Mouse (Mus musculus): ENCODE results near the gene Tbc1d8. TPM values are rescaled to one million over a fixed set of nuclear protein-coding genes. Genes with fewer than 3 reads are reported as not detected.

Tbc1d8 gene
- polyA plus RNA-seq, 1 experiment: 151 TPM

DNA sequence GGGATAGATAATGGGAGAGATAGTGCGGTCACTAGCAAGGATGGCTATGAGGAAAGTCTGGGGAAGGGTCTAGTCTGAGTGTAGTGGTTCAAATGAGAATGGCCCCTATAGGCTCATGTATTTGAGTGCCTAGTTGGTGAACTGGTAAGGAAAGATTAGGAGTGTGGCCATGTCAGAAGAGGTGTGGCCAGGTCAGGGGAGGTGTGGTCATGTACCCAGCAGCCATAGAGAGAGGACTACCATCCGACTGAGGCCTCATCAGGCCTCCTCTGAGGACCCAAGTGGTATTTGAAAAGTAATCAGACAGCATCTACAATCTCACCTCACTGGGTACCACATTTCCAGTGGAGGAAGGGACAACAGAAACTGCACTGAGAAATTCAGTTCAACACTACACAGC is 90.4 kb downstream of the Tbc1d8 start:
- Histone ChIP-seq H3K27ac (ENCODE audit: control insufficient read depth, insufficient read depth, low read depth, low read length, poor library complexity) (no peak overlapping the region), H3K4me1 (ENCODE audit: control insufficient read depth, insufficient read depth, low read length) (peaks cover 5% of the 10 kb centered on the region; the same call in 1 of the 2 replicates), H3K4me3 (replicated peaks; ENCODE audit: control insufficient read depth, low read depth, low read length) (no peak overlapping the region)
- no peak for TF ChIP-seq POLR2A (IDR thresholded peaks at IDR 0.05; ENCODE audit: borderline replicate concordance, control insufficient read depth, low read depth, low read length)
- TF ChIP-seq CTCF (IDR thresholded peaks at IDR 0.05; ENCODE audit: control insufficient read depth, insufficient read depth, low read length): no peak
- WGBS: 78% methylated on average over 2 of the region's 2 CpGs

GRCm38 (mm10) chr1:39387497-39387896 is 91.1 kb downstream of the Tbc1d8 start:
- peaks cover 7% of the 10 kb centered on the region for H3K4me1 ChIP-seq (ENCODE audit: control insufficient read depth, insufficient read depth, low read length)
- H3K4me3 ChIP-seq (replicated peaks; ENCODE audit: control insufficient read depth, low read depth, low read length): no peak overlapping the region
- WGBS: 90% methylated on average over 4 of the region's 4 CpGs
- no peak for TF ChIP-seq CTCF (IDR thresholded peaks at IDR 0.05; ENCODE audit: control insufficient read depth, insufficient read depth, low read length)
- TF ChIP-seq POLR2A (IDR thresholded peaks at IDR 0.05; ENCODE audit: borderline replicate concordance, control insufficient read depth, low read depth, low read length): no peak
- H3K27ac ChIP-seq (ENCODE audit: control insufficient read depth, insufficient read depth, low read depth, low read length, poor library complexity): no peak overlapping the region

GRCm38 (mm10) chr1:39386456-39386855 is 92.1 kb downstream of the Tbc1d8 start:
- 80% methylated on average over 3 of the region's 3 CpGs for WGBS

GRCm38 (mm10) chr1:39384914-39385313 is 93.6 kb downstream of the Tbc1d8 start:
- TF ChIP-seq POLR2A (IDR thresholded peaks at IDR 0.05; ENCODE audit: borderline replicate concordance, control insufficient read depth, low read depth, low read length): no peak
- no peak for TF ChIP-seq CTCF (IDR thresholded peaks at IDR 0.05; ENCODE audit: control insufficient read depth, insufficient read depth, low read length)
- WGBS: 20% methylated on average over 9 of the region's 9 CpGs
- H3K4me1 ChIP-seq (ENCODE audit: control insufficient read depth, insufficient read depth, low read length): peaks cover 10% of the 10 kb centered on the region
- no peak overlapping the region for H3K4me3 ChIP-seq (replicated peaks; ENCODE audit: control insufficient read depth, low read depth, low read length)
- peak overlapping the region; percentile 46 for H3K27ac ChIP-seq (ENCODE audit: control insufficient read depth, insufficient read depth, low read depth, low read length, poor library complexity)

More at GRCm38 (mm10) chr1:39386456-39386855, 92.1 kb downstream of the Tbc1d8 start:
- no peak for TF ChIP-seq CTCF (IDR thresholded peaks at IDR 0.05; ENCODE audit: control insufficient read depth, insufficient read depth, low read length)
- TF ChIP-seq POLR2A (IDR thresholded peaks at IDR 0.05; ENCODE audit: borderline replicate concordance, control insufficient read depth, low read depth, low read length): no peak
- Histone ChIP-seq H3K4me1 (ENCODE audit: control insufficient read depth, insufficient read depth, low read length) (peaks cover 7% of the 10 kb centered on the region), H3K27ac (ENCODE audit: control insufficient read depth, insufficient read depth, low read depth, low read length, poor library complexity) (no peak overlapping the region), H3K4me3 (replicated peaks; ENCODE audit: control insufficient read depth, low read depth, low read length) (no peak overlapping the region)

GRCm38 (mm10) chr1:39381017-39381416 is 97.5 kb downstream of the Tbc1d8 start:
- 51% methylated on average over 9 of the region's 9 CpGs for WGBS
- no peak overlapping the region for H3K4me3 ChIP-seq (replicated peaks; ENCODE audit: control insufficient read depth, low read depth, low read length)
- H3K27ac ChIP-seq (ENCODE audit: control insufficient read depth, insufficient read depth, low read depth, low read length, poor library complexity): no peak overlapping the region
- H3K4me1 ChIP-seq (ENCODE audit: control insufficient read depth, insufficient read depth, low read length): peaks cover 10% of the 10 kb centered on the region
- TF ChIP-seq POLR2A (IDR thresholded peaks at IDR 0.05; ENCODE audit: borderline replicate concordance, control insufficient read depth, low read depth, low read length) (no peak), CTCF (IDR thresholded peaks at IDR 0.05; ENCODE audit: control insufficient read depth, insufficient read depth, low read length) (no peak)

DNA sequence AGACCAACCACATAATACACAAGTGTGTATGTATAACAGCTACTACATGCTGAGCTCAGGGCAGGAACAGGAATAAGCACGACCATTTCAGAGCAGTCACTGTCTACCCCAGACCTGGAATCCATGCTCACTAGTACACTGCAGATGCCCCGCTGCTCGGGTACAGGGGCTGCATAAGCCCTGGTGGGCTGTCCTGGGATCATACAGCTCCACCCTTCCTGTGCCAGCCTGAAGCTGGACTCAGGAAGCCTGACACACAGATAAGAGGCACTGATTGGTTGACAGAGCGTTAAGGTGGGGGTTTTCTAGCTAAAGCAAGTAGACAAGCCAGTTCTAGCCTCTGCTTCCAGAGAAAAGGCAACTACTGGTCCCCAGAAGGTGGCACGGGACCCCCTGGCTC is 99.5 kb downstream of the Tbc1d8 start:
- H3K4me1 ChIP-seq (ENCODE audit: control insufficient read depth, insufficient read depth, low read length): peaks cover 6% of the 10 kb centered on the region
- WGBS: 49% methylated on average over 5 of the region's 5 CpGs
- H3K4me3 ChIP-seq (replicated peaks; ENCODE audit: control insufficient read depth, low read depth, low read length): no peak overlapping the region
- TF ChIP-seq POLR2A (IDR thresholded peaks at IDR 0.05; ENCODE audit: borderline replicate concordance, control insufficient read depth, low read depth, low read length): no peak
- no peak for TF ChIP-seq CTCF (IDR thresholded peaks at IDR 0.05; ENCODE audit: control insufficient read depth, insufficient read depth, low read length)
- H3K27ac ChIP-seq (ENCODE audit: control insufficient read depth, insufficient read depth, low read depth, low read length, poor library complexity): no peak overlapping the region

GRCm38 (mm10) chr1:39378540-39378939 is 100.0 kb downstream of the Tbc1d8 start:
- no peak overlapping the region for H3K4me3 ChIP-seq (replicated peaks; ENCODE audit: control insufficient read depth, low read depth, low read length)
- peaks cover 4% of the 10 kb centered on the region for H3K4me1 ChIP-seq (ENCODE audit: control insufficient read depth, insufficient read depth, low read length)
- WGBS: 80% methylated on average over 1 of the region's 1 CpGs
- no peak for TF ChIP-seq POLR2A (IDR thresholded peaks at IDR 0.05; ENCODE audit: borderline replicate concordance, control insufficient read depth, low read depth, low read length)
- TF ChIP-seq CTCF (IDR thresholded peaks at IDR 0.05; ENCODE audit: control insufficient read depth, insufficient read depth, low read length): no peak
- H3K27ac ChIP-seq (ENCODE audit: control insufficient read depth, insufficient read depth, low read depth, low read length, poor library complexity): no peak overlapping the region

DNA sequence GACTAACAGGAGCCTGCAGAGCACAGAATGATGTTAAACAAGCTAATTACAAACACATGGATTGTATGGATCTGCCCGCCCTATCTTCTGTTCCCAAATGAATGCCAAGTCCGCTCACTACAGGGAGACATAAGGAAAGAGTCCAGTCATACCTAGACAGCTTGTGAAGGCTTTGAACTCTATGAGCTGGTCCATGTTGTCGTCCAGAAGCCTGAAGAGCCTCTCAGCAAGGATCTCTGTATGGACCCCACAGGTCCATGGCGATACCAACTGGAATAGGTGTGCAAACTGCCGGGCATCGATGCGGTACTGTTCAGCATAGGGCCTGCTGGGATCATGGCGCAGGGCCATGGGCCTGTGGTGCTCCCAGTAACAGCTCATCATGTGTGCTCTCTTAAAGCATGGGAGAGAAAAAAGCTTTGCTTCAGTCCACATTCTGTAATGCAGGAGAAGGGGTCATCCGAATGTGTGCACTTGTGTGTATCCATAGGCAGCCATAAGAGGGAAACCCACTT is 101.8 kb downstream of the Tbc1d8 start:
- H3K4me3 ChIP-seq (replicated peaks; ENCODE audit: control insufficient read depth, low read depth, low read length): no peak overlapping the region
- no peak overlapping the region for H3K27ac ChIP-seq (ENCODE audit: control insufficient read depth, insufficient read depth, low read depth, low read length, poor library complexity)
- H3K4me1 ChIP-seq (ENCODE audit: control insufficient read depth, insufficient read depth, low read length): peaks cover 2% of the 10 kb centered on the region; the same call in 1 of the 2 replicates
- no peak for TF ChIP-seq CTCF (IDR thresholded peaks at IDR 0.05; ENCODE audit: control insufficient read depth, insufficient read depth, low read length)
- TF ChIP-seq POLR2A (IDR thresholded peaks at IDR 0.05; ENCODE audit: borderline replicate concordance, control insufficient read depth, low read depth, low read length): no peak; the same call in 1 of the 2 replicates
- WGBS: 89% methylated on average over 9 of the region's 9 CpGs

GRCm38 (mm10) chr1:39376121-39376520 is 102.4 kb downstream of the Tbc1d8 start:
- Histone ChIP-seq H3K4me3 (replicated peaks; ENCODE audit: control insufficient read depth, low read depth, low read length) (no peak overlapping the region), H3K4me1 (ENCODE audit: control insufficient read depth, insufficient read depth, low read length) (peaks cover under 1% of the 10 kb centered on the region; the same call in 1 of the 2 replicates), H3K27ac (ENCODE audit: control insufficient read depth, insufficient read depth, low read depth, low read length, poor library complexity) (no peak overlapping the region)
- TF ChIP-seq CTCF (IDR thresholded peaks at IDR 0.05; ENCODE audit: control insufficient read depth, insufficient read depth, low read length) (no peak), POLR2A (IDR thresholded peaks at IDR 0.05; ENCODE audit: borderline replicate concordance, control insufficient read depth, low read depth, low read length) (no peak)
- WGBS: 84% methylated on average over 7 of the region's 7 CpGs
